Mouse (Mus musculus) Patski (cell line): Measurements from ENCODE around the gene Ankar. TPM values are rescaled to one million over a fixed set of nuclear protein-coding genes. Genes with fewer than 3 reads are reported as not detected.

Experiments
- ATAC-seq: fragments of 100-300 bp; one replicate; pipeline ENCODE4 v1.8.0; 2021
- CTCF ChIA-PET: fragments of 350-600 bp; sonication (Branson Sonifier 250); formaldehyde crosslinking; loops from one replicate; lab custom pipeline; 2022; ENCODE audit warnings: inconsistent platforms; lab: Charles Lee
- POLR2A ChIA-PET: fragments of 350-600 bp; sonication (Branson Sonifier 250); formaldehyde crosslinking; loops from one replicate; lab custom pipeline; 2022; ENCODE audit warnings: antibody characterized with exemption, inconsistent platforms; lab: Charles Lee
- DNase-seq: peaks from one replicate; pipeline ENCODE4 v3.0.0-alpha.2; 2011; ENCODE audit warnings: low read depth, low spot score
- H3K27me3 ChIP-seq: fragments of 371-371 bp; one replicate; pipeline ENCODE4 v1.5.1; 2021
- CTCF ChIP-seq: fragments of 100-300 bp; IDR thresholded peaks from one replicate; pipeline ENCODE4 v1.5.1; 2021
- in situ Hi-C: fragments of 300-500 bp; cut with MboI; formaldehyde crosslinking; loops from 3 replicates; pipeline ENCODE4 v1.11.1; 2018; ENCODE audit warnings: low pct_unique_long_range_greater_than_20kb, mixed read lengths
- polyA plus RNA-seq: library from polyadenylated mRNA; unstranded; gene quantifications from one replicate; pipeline ENCODE4 v1.2.3, GENCODE M21; 2021

Gene Ankar
- polyA plus RNA-seq, 1 experiment from 2014 or later = not detected

GRCm38 (mm10) chr1:72728781-72729180, 28.4 kb upstream of the Ankar start:
- in situ Hi-C loops = no loop called here
- CTCF ChIA-PET = no interaction called here
- DNase-seq (no peak), ATAC-seq (no peak)
- H3K27me3 ChIP-seq = no peaks in the 10 kb centered on the region
- TF ChIP-seq CTCF = no peak
- POLR2A ChIA-PET = no interaction called here

- ChIA-PET CTCF (no interaction called here), POLR2A (no interaction called here)
- TF ChIP-seq CTCF = no peak
- no peaks in the 10 kb centered on the region for H3K27me3 ChIP-seq
- in situ Hi-C loops = no loop called here
- ATAC-seq = no peak
- DNase-seq = no peak
Measured at GRCm38 (mm10) chr1:72725941-72726340, 25.6 kb upstream of the Ankar start.

GRCm38 (mm10) chr1:72724354-72724753, 24.0 kb upstream of the Ankar start:
- in situ Hi-C loops = loop anchor here (25.0 kb wide), 2 partner anchors 412 to 1113 kb away; partner anchors contain the start of gene Xrcc5
- ChIA-PET CTCF (no interaction called here), POLR2A (interaction anchor here (0.7 kb wide), 3 partner anchors 56 to 1506 kb away, joined by 3 to 4 read pairs (median 3); no protein-coding TSS in a partner anchor)

GRCm38 (mm10) chr1:72722646-72723045, 22.3 kb upstream of the Ankar start:
- TF ChIP-seq CTCF = no peak
- in situ Hi-C loops = loop anchor here (25.0 kb wide), 2 partner anchors 410 to 1115 kb away; partner anchors contain the start of gene Xrcc5
- DNase-seq = no peak
- no peaks in the 10 kb centered on the region for H3K27me3 ChIP-seq
- ATAC-seq = no peak
- CTCF ChIA-PET = interaction anchor here (8.4 kb wide), 1 partner anchor 132 kb away, joined by 118 read pairs; no protein-coding TSS in a partner anchor
- POLR2A ChIA-PET = no interaction called here

More at GRCm38 (mm10) chr1:72724354-72724753, 24.0 kb upstream of the Ankar start:
- no peaks in the 10 kb centered on the region for H3K27me3 ChIP-seq
- ATAC-seq (no peak), DNase-seq (no peak)
- TF ChIP-seq CTCF = no peak

GRCm38 (mm10) chr1:72720115-72720725, 19.8 kb upstream of the Ankar start:
- no peaks in the 10 kb centered on the region for H3K27me3 ChIP-seq
- in situ Hi-C loops = loop anchor here (25.0 kb wide), 2 partner anchors 408 to 1117 kb away; partner anchors contain the start of gene Xrcc5
- TF ChIP-seq CTCF = no peak
- ChIA-PET CTCF (interaction anchor here (1.4 to 8.4 kb wide), 6 partner anchors 13 to 135 kb away, joined by 3 to 118 read pairs (median 9); partner anchors contain the start of gene Igfbp2), POLR2A (interaction anchor here (0.6 to 1.8 kb wide), 2 partner anchors 78 to 135 kb away, joined by 3 to 9 read pairs; no protein-coding TSS in a partner anchor)
- ATAC-seq = no peak
- no peak for DNase-seq

- in situ Hi-C loops = loop anchor here (5.0 to 25.0 kb wide), 5 partner anchors 33 to 1118 kb away; partner anchors contain the start of gene Xrcc5
- DNase-seq (no peak), ATAC-seq (peak; percentile 67)
- CTCF ChIA-PET = interaction anchor here (0.7 to 8.4 kb wide), 12 partner anchors 20 to 136 kb away, joined by 3 to 118 read pairs (median 4); partner anchors contain the start of gene Igfbp2
- POLR2A ChIA-PET = interaction anchor here (0.6 to 1.8 kb wide), 5 partner anchors 9 to 543 kb away, joined by 3 to 9 read pairs (median 3); no protein-coding TSS in a partner anchor
- no peaks in the 10 kb centered on the region for H3K27me3 ChIP-seq
- peak; percentile 77 for TF ChIP-seq CTCF
Measured at GRCm38 (mm10) chr1:72718846-72719245, 18.5 kb upstream of the Ankar start.

GRCm38 (mm10) chr1:72717540-72717939, 17.2 kb upstream of the Ankar start:
- ATAC-seq = no peak
- in situ Hi-C loops = loop anchor here (5.0 to 25.0 kb wide), 5 partner anchors 35 to 1120 kb away; partner anchors contain the start of gene Xrcc5
- ChIA-PET CTCF (interaction anchor here (0.9 to 8.4 kb wide), 3 partner anchors 64 to 138 kb away, joined by 3 to 118 read pairs (median 3); no protein-coding TSS in a partner anchor), POLR2A (interaction anchor here (0.7 kb wide), 1 partner anchor 1053 kb away, joined by 3 read pairs; no protein-coding TSS in a partner anchor)
- DNase-seq = no peak
- TF ChIP-seq CTCF = no peak
- H3K27me3 ChIP-seq = no peaks in the 10 kb centered on the region

GRCm38 (mm10) chr1:72716926-72717325, 16.5 kb upstream of the Ankar start:
- CTCF ChIA-PET = interaction anchor here (0.7 to 8.4 kb wide), 11 partner anchors 18 to 147 kb away, joined by 3 to 118 read pairs (median 3); no protein-coding TSS in a partner anchor
- ATAC-seq = peak; percentile 42
- in situ Hi-C loops = loop anchor here (5.0 to 25.0 kb wide), 5 partner anchors 35 to 1120 kb away; partner anchors contain the start of gene Xrcc5

GRCm38 (mm10) chr1:72716421-72716820, 16.0 kb upstream of the Ankar start:
- TF ChIP-seq CTCF = no peak
- no peak for DNase-seq
- no peaks in the 10 kb centered on the region for H3K27me3 ChIP-seq
- ChIA-PET POLR2A (interaction anchor here (1.0 to 1.8 kb wide), 3 partner anchors 109 to 140 kb away, joined by 4 to 6 read pairs (median 4); no protein-coding TSS in a partner anchor), CTCF (interaction anchor here (0.7 to 8.4 kb wide), 9 partner anchors 17 to 147 kb away, joined by 3 to 118 read pairs (median 4); no protein-coding TSS in a partner anchor)
- in situ Hi-C loops = loop anchor here (5.0 to 25.0 kb wide), 5 partner anchors 36 to 1121 kb away; partner anchors contain the start of gene Xrcc5
- no peak for ATAC-seq

More at GRCm38 (mm10) chr1:72716926-72717325, 16.5 kb upstream of the Ankar start:
- POLR2A ChIA-PET = interaction anchor here (0.7 to 1.2 kb wide), 3 partner anchors 109 to 1054 kb away, joined by 3 to 4 read pairs (median 4); no protein-coding TSS in a partner anchor
- DNase-seq = no peak
- no peaks in the 10 kb centered on the region for H3K27me3 ChIP-seq
- peak; percentile 81 for TF ChIP-seq CTCF
